Mouse (Mus musculus) lung, embryonic 15.5 days (tissue): ENCODE measurements around the gene Foxn2. TPM values are rescaled to one million over a fixed set of nuclear protein-coding genes. Genes with fewer than 3 reads are reported as not detected.
A peak's percentile ranks its signal among the peaks of the same experiment; 100 is the strongest.
"Not testable (repeated sequence)": the region's sequence is repeated elsewhere in the genome, so short reads cannot be mapped to it uniquely, and the experiment has no call there.

Experiments used
- ATAC-seq: fragments of 200-750 bp; cut with Nextera tagmentation; 2 replicates; pipeline ENCODE4 v1.8.0; 2017; ENCODE audit warnings: moderate number of reproducible peaks, borderline replicate concordance; ENCODE audit not compliant: low FRiP score, low TSS enrichment; ENCODE audit errors: extremely low read depth
- H3K27ac ChIP-seq: fragments of 300-500 bp; sonication (generic); 2 replicates; pipeline ENCODE4 v1.5.1; 2015; ENCODE audit warnings: moderate library complexity, mild to moderate bottlenecking, inconsistent platforms
- H3K27me3 ChIP-seq: fragments of 300-500 bp; sonication (generic); 2 replicates; pipeline ENCODE4 v1.6.1; 2015; ENCODE audit warnings: inconsistent platforms
- H3K36me3 ChIP-seq: fragments of 300-500 bp; sonication (generic); 2 replicates; pipeline ENCODE4 v1.6.1; 2015; ENCODE audit warnings: inconsistent platforms
- H3K4me1 ChIP-seq: fragments of 300-500 bp; sonication (generic); 2 replicates; pipeline ENCODE4 v1.6.1; 2015; ENCODE audit warnings: inconsistent platforms
- H3K4me2 ChIP-seq: fragments of 300-500 bp; sonication (generic); 2 replicates; pipeline ENCODE4 v1.6.1; 2015; ENCODE audit warnings: inconsistent platforms, mild to moderate bottlenecking, moderate library complexity
- H3K4me3 ChIP-seq: fragments of 300-500 bp; sonication (generic); 2 replicates; pipeline ENCODE4 v1.5.1; 2015; ENCODE audit warnings: mild to moderate bottlenecking, inconsistent platforms
- H3K9ac ChIP-seq: fragments of 300-500 bp; sonication (generic); 2 replicates; pipeline ENCODE4 v1.6.1; 2015; ENCODE audit warnings: inconsistent platforms
- H3K9me3 ChIP-seq: fragments of 300-500 bp; sonication (generic); 2 replicates; pipeline ENCODE4 v1.6.1; 2016; ENCODE audit warnings: inconsistent platforms
- WGBS: fragments of 180-500 bp; shearing (Covaris S2); methylation state at CpG from one replicate; pipeline ENCODE4 v1.1.7; 2015; 5-methylcytosine and 5-hydroxymethylcytosine counted together
- polyA plus RNA-seq: library from polyadenylated mRNA; unstranded; fragments of >200 nt; fragmentation: Nextera tagmentation; extraction: Ambion mirVana; gene quantifications from 2 replicates; pipeline ENCODE4 v1.2.1, GENCODE M21; 2015

Gene Foxn2
- polyA plus RNA-seq, 1 experiment from 2014 or later, result 20.5 TPM

DNA sequence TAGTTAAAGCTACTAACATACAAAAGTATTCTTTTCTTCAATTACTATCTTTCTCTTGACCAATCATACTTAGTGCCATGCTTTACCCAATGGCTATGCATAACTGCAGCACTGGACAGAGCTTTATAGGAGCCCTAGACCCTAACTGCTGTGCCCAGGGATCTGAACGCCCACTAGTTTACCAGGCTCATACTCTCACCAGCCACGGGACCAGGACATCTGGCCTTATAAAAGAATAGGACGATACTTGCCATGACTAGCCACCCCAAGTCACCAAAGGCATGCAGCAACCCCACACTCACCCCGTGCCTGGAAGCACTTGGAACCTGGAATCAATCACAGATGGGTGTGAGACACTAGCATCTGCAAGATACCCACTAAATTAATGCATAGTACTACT lies 20.1 kb upstream of the Foxn2 start:
- H3K4me3 ChIP-seq, result no peak overlapping the region
- H3K27me3 ChIP-seq, result no peaks in the 10 kb centered on the region
- H3K4me2 ChIP-seq, result no peak overlapping the region
- H3K9me3 ChIP-seq, result no peaks in the 10 kb centered on the region
- WGBS, result 79% methylated on average over 4 of the region's 4 CpGs
- H3K27ac ChIP-seq, result no peak overlapping the region
- no peaks in the 10 kb centered on the region for H3K36me3 ChIP-seq
- ATAC-seq, result no peak
- H3K9ac ChIP-seq, result no peak overlapping the region
- H3K4me1 ChIP-seq, result no peaks in the 10 kb centered on the region

DNA sequence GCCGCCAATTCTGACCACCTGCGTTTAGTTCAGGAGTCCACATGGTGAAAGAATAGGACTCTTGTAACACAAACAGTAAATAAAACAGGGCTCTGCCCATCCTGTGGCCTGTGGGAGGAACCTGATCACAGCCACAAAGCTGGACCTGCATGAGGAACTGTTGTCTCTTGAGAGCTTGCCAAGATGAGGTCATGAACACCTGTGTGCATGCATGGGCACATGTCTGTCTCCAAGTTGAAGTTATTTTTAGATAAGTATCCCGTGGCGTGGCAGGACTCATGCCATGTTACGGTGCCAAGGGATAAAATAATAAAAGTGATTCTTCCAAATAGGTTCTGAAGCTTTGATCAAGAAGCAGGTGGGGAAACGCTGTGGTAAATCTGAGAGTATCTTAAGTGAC lies 19.3 kb upstream of the Foxn2 start:
- no peak for ATAC-seq
- Histone ChIP-seq H3K4me2 (no peak overlapping the region), H3K36me3 (no peaks in the 10 kb centered on the region), H3K9me3 (no peaks in the 10 kb centered on the region), H3K4me3 (no peak overlapping the region), H3K27ac (no peak overlapping the region), H3K27me3 (no peaks in the 10 kb centered on the region), H3K4me1 (no peaks in the 10 kb centered on the region), H3K9ac (no peak overlapping the region)
- 81% methylated on average over 6 of the region's 6 CpGs for WGBS

DNA sequence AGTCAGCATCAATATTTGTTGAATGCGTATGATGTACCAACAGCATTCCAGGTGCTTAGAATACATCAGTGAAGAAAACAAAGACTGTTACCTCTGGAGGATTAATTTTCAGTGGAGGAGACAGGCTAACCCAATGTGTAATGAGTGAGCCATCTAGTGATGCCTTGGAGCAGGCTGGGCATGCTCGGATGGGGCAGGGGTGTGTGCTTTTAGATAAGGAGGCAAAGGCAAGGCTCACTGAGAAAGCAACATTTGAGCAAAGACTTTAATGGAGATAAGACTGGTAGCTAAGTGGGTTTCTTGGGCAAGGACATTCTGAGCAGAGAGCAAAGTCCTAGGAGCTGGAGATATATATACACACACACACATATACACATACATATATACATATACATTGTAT lies 9.8 kb upstream of the Foxn2 start:
- no peak for ATAC-seq
- WGBS, result 76% methylated on average over 2 of the region's 2 CpGs
- Histone ChIP-seq H3K27me3 (no peaks in the 10 kb centered on the region), H3K27ac (no peak overlapping the region), H3K9ac (no peak overlapping the region), H3K4me1 (no peaks in the 10 kb centered on the region), H3K9me3 (no peaks in the 10 kb centered on the region), H3K36me3 (no peaks in the 10 kb centered on the region), H3K4me3 (no peak overlapping the region), H3K4me2 (no peak overlapping the region)

GRCm38 (mm10) chr17:88431486-88431885 lies 9.0 kb upstream of the Foxn2 start:
- Histone ChIP-seq H3K27ac (no peak overlapping the region), H3K4me1 (no peaks in the 10 kb centered on the region), H3K4me2 (no peak overlapping the region), H3K27me3 (no peaks in the 10 kb centered on the region), H3K4me3 (no peak overlapping the region), H3K36me3 (no peaks in the 10 kb centered on the region), H3K9ac (no peak overlapping the region), H3K9me3 (no peaks in the 10 kb centered on the region)
- ATAC-seq, result no peak
- 76% methylated on average over 12 of the region's 12 CpGs for WGBS

DNA sequence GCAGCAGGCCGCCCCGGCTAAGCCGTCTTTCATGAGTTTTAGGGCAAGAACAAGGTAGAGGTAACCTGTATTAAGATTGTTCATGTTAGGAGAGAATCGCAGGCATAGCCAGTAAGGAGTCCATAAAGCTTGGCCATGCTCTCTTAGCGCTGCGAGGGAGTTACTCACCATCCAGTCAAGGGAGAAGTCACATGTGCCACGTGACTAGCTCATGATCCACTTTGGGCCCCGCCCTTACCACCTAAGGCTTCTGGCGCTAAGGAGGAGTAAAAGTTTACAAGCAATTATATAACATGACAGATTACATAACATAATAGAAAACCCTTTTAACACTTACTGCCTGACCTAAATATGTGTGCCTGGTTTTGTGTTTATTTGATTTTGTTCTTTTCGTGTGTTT lies 8.5 kb upstream of the Foxn2 start:
- Histone ChIP-seq H3K27me3 (no peaks in the 10 kb centered on the region), H3K4me3 (no peak overlapping the region), H3K9ac (no peak overlapping the region), H3K4me2 (no peak overlapping the region), H3K4me1 (no peaks in the 10 kb centered on the region), H3K27ac (no peak overlapping the region), H3K36me3 (no peaks in the 10 kb centered on the region), H3K9me3 (no peaks in the 10 kb centered on the region)
- WGBS, result 79% methylated on average over 10 of the region's 10 CpGs
- no peak for ATAC-seq

DNA sequence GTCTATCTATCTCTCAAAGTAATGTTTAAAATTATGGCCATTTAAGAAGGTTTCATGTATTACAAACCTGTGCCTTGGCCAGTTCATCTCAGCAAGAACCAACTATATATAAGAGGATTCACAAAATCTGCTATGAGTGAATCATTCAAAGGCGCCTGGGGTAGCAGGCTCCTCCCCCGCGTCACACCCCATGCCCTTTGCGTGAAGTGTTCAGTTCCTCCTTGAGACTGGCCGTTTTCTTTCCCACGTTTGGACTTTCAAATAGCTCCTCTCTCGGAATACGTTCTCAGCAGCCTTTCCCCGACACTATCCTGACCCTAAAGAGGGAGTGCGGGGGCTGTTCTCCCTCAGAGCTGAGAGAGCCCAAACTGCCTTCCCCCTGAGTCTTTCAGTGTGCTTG lies 5.2 kb upstream of the Foxn2 start:
- Histone ChIP-seq H3K27me3 (no peaks in the 10 kb centered on the region), H3K9ac (no peak overlapping the region), H3K4me3 (no peak overlapping the region), H3K27ac (no peak overlapping the region), H3K9me3 (no peaks in the 10 kb centered on the region; the same call in 1 of the 2 replicates), H3K4me2 (no peak overlapping the region), H3K36me3 (no peaks in the 10 kb centered on the region), H3K4me1 (no peaks in the 10 kb centered on the region)
- 55% methylated on average over 10 of the region's 10 CpGs for WGBS
- ATAC-seq, result no peak

DNA sequence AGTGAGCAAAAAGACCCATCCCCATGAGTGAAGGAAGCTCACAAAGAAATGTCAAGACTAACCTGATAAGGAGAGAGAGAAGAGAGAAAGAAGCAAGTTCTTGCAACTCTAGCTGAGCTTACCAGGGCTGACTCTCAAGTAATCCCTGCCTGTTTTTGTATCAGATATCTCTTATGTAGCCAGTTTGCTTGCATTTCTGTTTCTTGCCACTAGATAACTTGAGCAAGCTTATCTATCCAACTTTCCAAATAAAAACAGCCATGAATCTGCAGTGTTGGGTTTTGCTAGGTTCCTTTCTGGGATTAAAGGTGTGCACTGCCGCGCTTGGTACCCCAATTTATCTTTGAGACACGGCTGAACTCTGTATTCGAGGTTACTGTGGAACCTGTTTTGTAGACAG lies 4.2 kb upstream of the Foxn2 start:
- Histone ChIP-seq H3K4me2 (no peak overlapping the region), H3K9me3 (no peaks in the 10 kb centered on the region; the same call in 1 of the 2 replicates), H3K4me1 (no peaks in the 10 kb centered on the region), H3K9ac (no peak overlapping the region), H3K36me3 (no peaks in the 10 kb centered on the region), H3K27me3 (no peaks in the 10 kb centered on the region), H3K27ac (no peak overlapping the region), H3K4me3 (no peak overlapping the region)
- 85% methylated on average over 4 of the region's 4 CpGs for WGBS
- ATAC-seq, result no peak

DNA sequence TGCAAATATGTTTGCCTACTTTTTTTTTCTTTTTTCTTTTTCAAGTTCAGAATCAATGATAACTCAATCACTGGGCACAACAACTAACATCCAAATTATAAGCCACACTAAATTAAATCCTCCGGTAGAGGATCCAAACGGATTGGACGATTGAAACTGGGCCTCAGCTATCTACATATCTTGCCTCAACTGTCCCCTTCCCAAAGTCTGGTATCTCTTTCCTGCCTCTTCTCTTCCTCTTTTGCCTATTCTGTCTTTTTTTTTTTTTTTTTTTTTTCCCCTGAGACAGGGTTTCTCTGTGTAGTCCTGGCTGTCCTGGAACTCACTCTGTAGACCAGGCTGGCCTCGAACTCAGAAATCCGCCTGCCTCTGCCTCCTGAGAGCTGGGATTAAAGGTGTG lies 3.8 kb upstream of the Foxn2 start:
- not testable (repeated sequence) for H3K27ac ChIP-seq, H3K9ac ChIP-seq, H3K9me3 ChIP-seq, ATAC-seq, H3K4me2 ChIP-seq, H3K4me1 ChIP-seq, H3K4me3 ChIP-seq, H3K27me3 ChIP-seq, H3K36me3 ChIP-seq
- WGBS, result 94% methylated on average over 5 of the region's 5 CpGs

GRCm38 (mm10) chr17:88437391-88437790 lies 3.1 kb upstream of the Foxn2 start:
- H3K36me3 ChIP-seq, result no peaks in the 10 kb centered on the region
- H3K9me3 ChIP-seq, result no peaks in the 10 kb centered on the region; the same call in 1 of the 2 replicates
- no peaks in the 10 kb centered on the region for H3K4me1 ChIP-seq
- no peak overlapping the region for H3K4me2 ChIP-seq
- no peak overlapping the region for H3K4me3 ChIP-seq
- no peak overlapping the region for H3K9ac ChIP-seq
- ATAC-seq, result no peak
- H3K27ac ChIP-seq, result no peak overlapping the region
- no peaks in the 10 kb centered on the region for H3K27me3 ChIP-seq
- 77% methylated on average over 1 of the region's 1 CpGs for WGBS

DNA sequence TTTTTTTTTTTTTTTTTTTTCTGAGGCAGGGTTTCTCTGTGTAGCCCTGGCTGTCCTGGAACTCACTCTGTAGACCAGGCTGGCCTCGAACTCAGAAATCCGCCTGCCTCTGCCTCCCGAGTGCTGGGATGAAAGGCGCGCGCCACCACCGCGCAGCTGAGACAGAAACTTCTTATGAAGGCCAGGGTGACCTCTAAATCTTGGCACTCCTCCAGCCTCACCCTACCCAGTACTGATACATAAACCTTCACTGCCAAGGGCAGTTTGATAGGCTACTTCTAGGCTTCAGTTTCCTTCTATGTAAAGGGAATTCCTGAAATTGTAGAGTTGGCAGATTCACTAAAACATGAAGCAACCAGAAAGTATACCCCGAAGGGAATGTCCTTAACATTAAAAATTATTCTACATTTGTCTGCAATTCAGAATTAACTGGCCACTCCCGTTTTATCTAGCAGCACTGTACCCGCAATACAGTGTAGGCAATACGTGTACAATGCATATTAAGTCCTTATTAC lies 918 bp upstream of the Foxn2 start:
- 81% methylated on average over 12 of the region's 12 CpGs for WGBS

DNA sequence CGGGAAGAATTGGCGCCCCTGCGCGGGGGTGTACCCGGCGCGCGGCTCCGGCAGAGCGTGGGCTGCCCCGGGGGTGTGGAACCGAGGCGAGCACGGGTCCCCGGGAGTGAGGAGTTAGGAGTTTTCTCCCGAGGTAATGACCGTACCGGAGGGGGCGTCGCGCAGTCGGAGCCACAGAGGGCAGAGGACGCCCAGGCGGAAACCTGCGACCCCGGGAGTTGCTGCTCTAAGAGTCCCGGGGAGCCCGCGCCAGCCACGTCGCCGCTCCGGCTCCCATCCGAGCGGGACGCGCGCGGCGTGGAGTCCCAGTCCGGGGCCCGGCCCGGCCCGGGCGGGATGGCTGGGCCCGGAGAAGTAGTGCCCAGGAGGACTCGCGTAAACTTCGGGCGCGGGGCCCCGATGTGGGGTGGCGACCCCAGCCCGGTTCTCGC lies 505 bp downstream of the Foxn2 start:
- WGBS, result under 1% methylated on average over 49 of the region's 55 CpGs
- no peaks in the 10 kb centered on the region; the same call in 1 of the 2 replicates for H3K9me3 ChIP-seq
- H3K4me1 ChIP-seq, result peaks cover 9% of the 10 kb centered on the region; the same call in 1 of the 2 replicates
- H3K27ac ChIP-seq, result peak overlapping the region; percentile 92
- peak overlapping the region; percentile 95 for H3K9ac ChIP-seq
- H3K4me3 ChIP-seq, result peak overlapping the region; percentile 82
- peak; percentile 41; the same call in 1 of the 2 replicates for ATAC-seq
- H3K36me3 ChIP-seq, result no peaks in the 10 kb centered on the region
- peak overlapping the region; percentile 85 for H3K4me2 ChIP-seq
- no peaks in the 10 kb centered on the region for H3K27me3 ChIP-seq

More for the DNA sequence above, 918 bp upstream of the Foxn2 start:
- Histone ChIP-seq H3K4me3 (peak overlapping the region; percentile 82), H3K9ac (no peak overlapping the region), H3K4me2 (peak overlapping the region; percentile 85), H3K4me1 (peaks cover 9% of the 10 kb centered on the region; the same call in 1 of the 2 replicates), H3K9me3 (no peaks in the 10 kb centered on the region; the same call in 1 of the 2 replicates), H3K36me3 (no peaks in the 10 kb centered on the region), H3K27ac (peak overlapping the region; percentile 89), H3K27me3 (no peaks in the 10 kb centered on the region)
- no peak for ATAC-seq

- no peaks in the 10 kb centered on the region; the same call in 1 of the 2 replicates for H3K9me3 ChIP-seq
- H3K4me3 ChIP-seq, result peak overlapping the region; percentile 82
- H3K36me3 ChIP-seq, result no peaks in the 10 kb centered on the region
- peak overlapping the region; percentile 85 for H3K4me2 ChIP-seq
- WGBS, result under 1% methylated on average over 45 of the region's 48 CpGs
- H3K27ac ChIP-seq, result peak overlapping the region; percentile 92
- H3K4me1 ChIP-seq, result peaks cover 9% of the 10 kb centered on the region; the same call in 1 of the 2 replicates
- peak; percentile 51 for ATAC-seq
- no peaks in the 10 kb centered on the region for H3K27me3 ChIP-seq
- peak overlapping the region; percentile 95 for H3K9ac ChIP-seq
These were observed 1.1 kb downstream of the Foxn2 start for GRCm38 (mm10) chr17:88441432-88442174.
